Mouse (Mus musculus): ENCODE results near the gene Trappc3l. TPM values are rescaled to one million over a fixed set of nuclear protein-coding genes. Genes with fewer than 3 reads are reported as not detected.
A peak's percentile ranks its signal among the peaks of the same experiment; 100 is the strongest.
"Not testable (repeated sequence)": the region's sequence is repeated elsewhere in the genome, so short reads cannot be mapped to it uniquely, and the experiment has no call there.

Gene Trappc3l
- not detected in 2 replicates for polyA plus RNA-seq (2014; fragmentation: Nextera tagmentation; extraction: Ambion mirVana)

GRCm38 (mm10) chr10:34037401-34037800, at the start of gene Trappc3l:
Trappc3l (plus strand) TSS chr10:34037597.
- DNase-seq (ENCODE audit: low spot score) (no peak), ATAC-seq (replicated peaks; ENCODE audit: low FRiP score) (no peak)
- H3K4me3 ChIP-seq (ENCODE audit: low read depth, low read length): no peak within 1 kb of the TSS
- 83% methylated on average over 3 of the region's 3 CpGs for WGBS
- H3K4me1 ChIP-seq (replicated peaks; ENCODE audit: control insufficient read depth, insufficient read depth, low read length): no peaks in the 10 kb centered on the region
- H3K9ac ChIP-seq (ENCODE audit: low read depth, low read length): no peak within 1 kb of the TSS
- H3K9me3 ChIP-seq (ENCODE audit: control insufficient read depth, low read length): no peaks in the 10 kb centered on the region
- H3K4me2 ChIP-seq: no peak within 1 kb of the TSS
- H3K27me3 ChIP-seq (replicated peaks; ENCODE audit: control insufficient read depth, insufficient read depth, low read length): no peaks in the 10 kb centered on the region
- H3K27ac ChIP-seq (ENCODE audit: low read depth, low read length): no peak within 1 kb of the TSS
- H3K36me3 ChIP-seq (ENCODE audit: control insufficient read depth, insufficient read depth, low read length): no peaks in the 10 kb centered on the region

GRCm38 (mm10) chr10:33996686-33997085, 40.7 kb upstream of the Trappc3l start:
- not testable (repeated sequence) for H3K27me3 ChIP-seq (replicated peaks; ENCODE audit: control insufficient read depth, insufficient read depth, low read length); ATAC-seq (replicated peaks; ENCODE audit: low FRiP score); DNase-seq (ENCODE audit: low spot score); H3K9me3 ChIP-seq (ENCODE audit: control insufficient read depth, low read length); H3K4me1 ChIP-seq (replicated peaks; ENCODE audit: control insufficient read depth, insufficient read depth, low read length); H3K9ac ChIP-seq (ENCODE audit: low read depth, low read length); H3K4me3 ChIP-seq (ENCODE audit: low read depth, low read length); H3K27ac ChIP-seq (ENCODE audit: low read depth, low read length); H3K4me2 ChIP-seq
- H3K36me3 ChIP-seq (ENCODE audit: control insufficient read depth, insufficient read depth, low read length): peaks cover 13% of the 10 kb centered on the region; the same call in 1 of the 2 replicates
- 83% methylated on average over 6 of the region's 8 CpGs for WGBS

GRCm38 (mm10) chr10:33998397-33998796, 39.0 kb upstream of the Trappc3l start:
- Histone ChIP-seq H3K4me1 (replicated peaks; ENCODE audit: control insufficient read depth, insufficient read depth, low read length) (peaks cover 3% of the 10 kb centered on the region; the same call in 1 of the 2 replicates), H3K27ac (ENCODE audit: low read depth, low read length) (no peak overlapping the region), H3K4me3 (ENCODE audit: low read depth, low read length) (no peak overlapping the region), H3K36me3 (ENCODE audit: control insufficient read depth, insufficient read depth, low read length) (peaks cover 12% of the 10 kb centered on the region; the same call in 1 of the 2 replicates), H3K9me3 (ENCODE audit: control insufficient read depth, low read length) (no peaks in the 10 kb centered on the region), H3K4me2 (no peak overlapping the region), H3K27me3 (replicated peaks; ENCODE audit: control insufficient read depth, insufficient read depth, low read length) (no peaks in the 10 kb centered on the region), H3K9ac (ENCODE audit: low read depth, low read length) (no peak overlapping the region)
- peak; percentile 36; the same call in 1 of the 2 replicates for ATAC-seq (replicated peaks; ENCODE audit: low FRiP score)
- no peak for DNase-seq (ENCODE audit: low spot score)

- WGBS: 94% methylated on average over 4 of the region's 4 CpGs
- no peak for ATAC-seq (replicated peaks; ENCODE audit: low FRiP score)
Measured at GRCm38 (mm10) chr10:34012581-34012980, 24.8 kb upstream of the Trappc3l start.

GRCm38 (mm10) chr10:34013241-34013640, 24.2 kb upstream of the Trappc3l start:
- H3K36me3 ChIP-seq (ENCODE audit: control insufficient read depth, insufficient read depth, low read length): peaks cover 3% of the 10 kb centered on the region; the same call in 1 of the 2 replicates
- no peak for DNase-seq (ENCODE audit: low spot score)
- no peaks in the 10 kb centered on the region for H3K9me3 ChIP-seq (ENCODE audit: control insufficient read depth, low read length)
- no peak overlapping the region for H3K4me2 ChIP-seq
- no peak overlapping the region for H3K9ac ChIP-seq (ENCODE audit: low read depth, low read length)
- no peaks in the 10 kb centered on the region for H3K27me3 ChIP-seq (replicated peaks; ENCODE audit: control insufficient read depth, insufficient read depth, low read length)
- H3K4me1 ChIP-seq (replicated peaks; ENCODE audit: control insufficient read depth, insufficient read depth, low read length): peaks cover 9% of the 10 kb centered on the region
- no peak for ATAC-seq (replicated peaks; ENCODE audit: low FRiP score)
- H3K4me3 ChIP-seq (ENCODE audit: low read depth, low read length): no peak overlapping the region
- WGBS: 87% methylated on average over 2 of the region's 2 CpGs
- no peak overlapping the region for H3K27ac ChIP-seq (ENCODE audit: low read depth, low read length)

More at GRCm38 (mm10) chr10:34012581-34012980, 24.8 kb upstream of the Trappc3l start:
- H3K9me3 ChIP-seq (ENCODE audit: control insufficient read depth, low read length): no peaks in the 10 kb centered on the region
- no peak for DNase-seq (ENCODE audit: low spot score)
- H3K36me3 ChIP-seq (ENCODE audit: control insufficient read depth, insufficient read depth, low read length): peaks cover 3% of the 10 kb centered on the region
- no peak overlapping the region for H3K27ac ChIP-seq (ENCODE audit: low read depth, low read length)
- no peaks in the 10 kb centered on the region for H3K27me3 ChIP-seq (replicated peaks; ENCODE audit: control insufficient read depth, insufficient read depth, low read length)
- H3K4me1 ChIP-seq (replicated peaks; ENCODE audit: control insufficient read depth, insufficient read depth, low read length): peaks cover 3% of the 10 kb centered on the region; the same call in 1 of the 2 replicates
- H3K4me3 ChIP-seq (ENCODE audit: low read depth, low read length): no peak overlapping the region
- H3K4me2 ChIP-seq: no peak overlapping the region
- no peak overlapping the region for H3K9ac ChIP-seq (ENCODE audit: low read depth, low read length)

- H3K4me2 ChIP-seq: peak overlapping the region; percentile 70
- ATAC-seq (replicated peaks; ENCODE audit: low FRiP score) (no peak), DNase-seq (ENCODE audit: low spot score) (no peak)
- H3K27me3 ChIP-seq (replicated peaks; ENCODE audit: control insufficient read depth, insufficient read depth, low read length): no peaks in the 10 kb centered on the region
- H3K27ac ChIP-seq (ENCODE audit: low read depth, low read length): peak overlapping the region; percentile 94
- peaks cover 12% of the 10 kb centered on the region for H3K4me1 ChIP-seq (replicated peaks; ENCODE audit: control insufficient read depth, insufficient read depth, low read length)
- H3K9ac ChIP-seq (ENCODE audit: low read depth, low read length): peak overlapping the region; percentile 88
- under 1% methylated on average over 21 of the region's 21 CpGs for WGBS
- H3K36me3 ChIP-seq (ENCODE audit: control insufficient read depth, insufficient read depth, low read length): no peaks in the 10 kb centered on the region; the same call in 1 of the 2 replicates
- H3K9me3 ChIP-seq (ENCODE audit: control insufficient read depth, low read length): no peaks in the 10 kb centered on the region
- H3K4me3 ChIP-seq (ENCODE audit: low read depth, low read length): peak overlapping the region; percentile 89
Measured at GRCm38 (mm10) chr10:34018746-34019301, 18.6 kb upstream of the Trappc3l start.

- Histone ChIP-seq H3K27ac (ENCODE audit: low read depth, low read length) (peak within 1 kb of the TSS; percentile 94), H3K36me3 (ENCODE audit: control insufficient read depth, insufficient read depth, low read length) (no peaks in the 10 kb centered on the region; the same call in 1 of the 2 replicates), H3K4me2 (peak within 1 kb of the TSS; percentile 70), H3K27me3 (replicated peaks; ENCODE audit: control insufficient read depth, insufficient read depth, low read length) (no peaks in the 10 kb centered on the region), H3K4me1 (replicated peaks; ENCODE audit: control insufficient read depth, insufficient read depth, low read length) (peaks cover 12% of the 10 kb centered on the region), H3K9me3 (ENCODE audit: control insufficient read depth, low read length) (no peaks in the 10 kb centered on the region), H3K4me3 (ENCODE audit: low read depth, low read length) (peak within 1 kb of the TSS; percentile 89), H3K9ac (ENCODE audit: low read depth, low read length) (peak within 1 kb of the TSS; percentile 88)
- DNase-seq (ENCODE audit: low spot score): peak; percentile 97
- peak; percentile 99 for ATAC-seq (replicated peaks; ENCODE audit: low FRiP score)
- under 1% methylated on average over 82 of the region's 82 CpGs for WGBS
Measured at GRCm38 (mm10) chr10:34019302-34020075, 17.9 kb upstream of the Trappc3l start, which contains the start of gene Rwdd1. Rwdd1 (minus strand) TSS chr10:34019624.

- Histone ChIP-seq H3K36me3 (ENCODE audit: control insufficient read depth, insufficient read depth, low read length) (no peaks in the 10 kb centered on the region), H3K27me3 (replicated peaks; ENCODE audit: control insufficient read depth, insufficient read depth, low read length) (no peaks in the 10 kb centered on the region), H3K9me3 (ENCODE audit: control insufficient read depth, low read length) (no peaks in the 10 kb centered on the region), H3K4me1 (replicated peaks; ENCODE audit: control insufficient read depth, insufficient read depth, low read length) (no peaks in the 10 kb centered on the region), H3K4me2 (no peak overlapping the region), H3K4me3 (ENCODE audit: low read depth, low read length) (no peak overlapping the region), H3K9ac (ENCODE audit: low read depth, low read length) (no peak overlapping the region), H3K27ac (ENCODE audit: low read depth, low read length) (no peak overlapping the region)
- DNase-seq (ENCODE audit: low spot score) (no peak), ATAC-seq (replicated peaks; ENCODE audit: low FRiP score) (no peak)
- 46% methylated on average over 5 of the region's 5 CpGs for WGBS
Measured at GRCm38 (mm10) chr10:34030322-34030721, 7.1 kb upstream of the Trappc3l start.
